Mouse (Mus musculus): ENCODE measurements around the gene Supt3. TPM values are rescaled to one million over a fixed set of nuclear protein-coding genes. Genes with fewer than 3 reads are reported as not detected.

Supt3 gene
- polyA plus RNA-seq, 1 experiment from 2014 or later = 24.7 TPM

DNA sequence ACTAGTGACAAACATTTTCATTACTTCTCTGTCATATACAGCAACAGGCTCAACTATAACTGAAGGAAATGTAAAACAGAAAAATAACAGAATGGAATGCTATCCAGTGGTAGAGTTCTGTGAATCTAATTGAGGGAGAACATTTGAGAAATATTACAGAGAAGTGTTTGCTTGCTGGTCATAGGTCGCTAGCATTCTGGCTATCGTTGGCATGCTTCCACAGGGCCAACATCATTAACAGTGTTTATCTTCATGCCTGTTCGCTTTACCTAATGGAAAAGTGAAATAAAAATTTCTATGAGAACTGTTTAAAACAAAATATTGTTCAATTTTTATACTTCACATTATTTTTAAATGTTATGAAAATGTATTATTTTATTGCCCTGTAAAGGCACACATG, 290.5 kb downstream of the Supt3 start:
- Histone ChIP-seq H3K27ac (no peak overlapping the region), H3K4me2 (replicated peaks) (no peak overlapping the region), H3K9ac (no peak overlapping the region), H3K4me1 (peaks cover 21% of the 10 kb centered on the region), H3K9me3 (no peaks in the 10 kb centered on the region), H3K4me3 (no peak overlapping the region), H3K36me3 (no peaks in the 10 kb centered on the region), H3K27me3 (peaks cover 14% of the 10 kb centered on the region; the same call in 1 of the 2 replicates)
- ATAC-seq (ENCODE audit: low FRiP score, low read depth) = no peak
- WGBS = 68% methylated on average over 3 of the region's 3 CpGs

DNA sequence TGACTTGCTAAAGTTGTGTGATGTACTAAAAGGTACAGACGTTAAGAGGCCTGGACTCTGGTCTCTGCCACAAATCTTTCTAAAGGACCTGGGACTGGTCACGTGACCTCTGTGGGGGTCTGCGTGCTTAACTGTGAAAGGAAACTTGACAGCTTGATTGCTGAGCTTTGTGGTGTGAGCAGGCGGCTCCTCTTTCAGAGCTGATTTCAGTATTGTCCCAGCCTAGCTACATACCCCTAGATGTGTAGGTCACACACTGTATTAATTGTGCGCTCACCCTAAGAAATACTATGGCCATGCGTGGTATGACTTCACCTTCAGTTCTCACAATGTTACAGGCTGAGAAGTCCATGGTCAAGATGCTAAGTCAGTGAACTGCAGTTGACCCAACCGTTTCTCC, 291.4 kb downstream of the Supt3 start:
- Histone ChIP-seq H3K9ac (no peak overlapping the region), H3K27ac (no peak overlapping the region), H3K36me3 (no peaks in the 10 kb centered on the region), H3K4me3 (no peak overlapping the region), H3K4me1 (peaks cover 30% of the 10 kb centered on the region), H3K27me3 (peaks cover 14% of the 10 kb centered on the region; the same call in 1 of the 2 replicates), H3K4me2 (replicated peaks) (no peak overlapping the region), H3K9me3 (no peaks in the 10 kb centered on the region)
- ATAC-seq (ENCODE audit: low FRiP score, low read depth) = no peak
- 52% methylated on average over 7 of the region's 7 CpGs for WGBS

DNA sequence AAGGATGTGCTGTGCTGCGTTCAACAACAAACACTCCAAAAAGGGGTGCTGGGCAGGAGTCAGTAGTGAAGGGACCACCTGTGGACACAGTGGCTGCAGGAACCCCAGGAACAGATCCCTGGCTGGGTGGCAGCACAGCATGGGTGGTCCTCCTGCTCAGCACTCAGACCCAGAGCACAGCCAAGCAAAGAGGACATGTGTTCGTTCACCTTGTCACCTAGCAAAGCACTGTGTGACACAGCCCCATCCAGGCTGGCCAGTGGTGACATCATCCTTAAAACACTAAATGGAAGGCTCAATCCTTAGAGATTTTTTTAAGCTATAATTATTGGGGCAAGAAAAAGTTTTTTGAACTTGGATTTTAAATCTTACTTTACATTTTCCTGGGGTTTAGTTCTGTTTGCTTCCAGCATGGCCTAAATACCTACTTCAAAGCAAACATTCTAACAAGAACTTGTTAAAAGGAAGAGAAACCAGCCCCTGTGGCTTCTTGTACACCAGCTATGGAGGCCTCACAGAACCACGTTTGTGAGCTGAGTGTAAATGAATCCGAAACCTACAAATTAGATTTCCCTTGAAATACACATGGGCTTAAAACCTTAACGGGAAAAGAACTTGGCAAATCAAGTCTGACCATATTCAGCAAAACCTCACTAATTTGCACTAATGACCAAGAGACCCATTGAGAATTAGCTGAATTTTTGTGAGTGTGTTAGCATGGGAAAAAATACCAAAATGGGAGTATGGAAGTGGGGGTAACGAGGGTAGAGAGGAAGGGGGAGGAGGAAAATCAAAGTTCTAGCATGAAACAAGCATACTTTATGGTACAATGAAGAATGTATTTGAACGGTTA, 295.8 kb downstream of the Supt3 start:
- ATAC-seq (ENCODE audit: low FRiP score, low read depth) = peak; percentile 73
- no peak overlapping the region for H3K4me2 ChIP-seq (replicated peaks)
- peaks cover 22% of the 10 kb centered on the region for H3K27me3 ChIP-seq
- H3K4me3 ChIP-seq = no peak overlapping the region
- H3K9me3 ChIP-seq = no peaks in the 10 kb centered on the region
- no peak overlapping the region for H3K9ac ChIP-seq
- WGBS = 28% methylated on average over 7 of the region's 7 CpGs
- no peaks in the 10 kb centered on the region for H3K36me3 ChIP-seq
- peak overlapping the region; percentile 75 for H3K27ac ChIP-seq
- peaks cover 30% of the 10 kb centered on the region for H3K4me1 ChIP-seq

DNA sequence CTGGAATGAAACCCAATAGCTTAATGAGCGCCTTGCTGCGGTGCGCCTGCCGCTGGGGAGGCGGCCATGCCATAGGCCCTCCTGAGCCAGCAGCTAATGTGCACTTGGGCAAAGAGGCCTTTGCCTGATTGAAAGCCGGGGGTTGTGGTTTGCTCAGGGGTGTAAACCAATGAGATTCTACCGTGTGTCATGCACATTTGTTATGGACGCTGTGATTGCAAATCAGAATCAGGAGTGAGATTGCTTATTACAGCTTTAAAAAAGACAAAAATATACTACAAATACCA, 296.3 kb downstream of the Supt3 start:
- ATAC-seq (ENCODE audit: low FRiP score, low read depth) = no peak; the same call in 1 of the 2 replicates
- H3K9me3 ChIP-seq = no peaks in the 10 kb centered on the region

DNA sequence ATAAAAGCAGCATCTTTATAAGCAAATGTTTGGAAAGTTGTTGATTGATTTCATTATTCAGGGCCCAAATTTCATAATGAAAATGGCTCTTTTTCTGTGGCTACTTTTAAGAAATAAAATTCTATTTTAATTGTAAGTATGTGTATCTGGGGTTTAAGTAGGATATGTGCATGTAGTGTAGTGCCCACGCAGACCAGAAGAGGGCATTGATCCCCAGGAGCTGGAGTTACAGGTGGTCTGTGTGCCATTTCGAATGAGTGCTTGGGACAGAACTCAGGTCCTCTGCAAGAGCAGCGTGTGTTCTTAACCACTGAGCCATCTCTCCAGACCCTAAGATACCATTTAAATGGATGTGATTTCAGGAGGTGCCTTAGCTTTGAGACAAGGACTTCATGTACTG, 296.8 kb downstream of the Supt3 start:
- ATAC-seq (ENCODE audit: low FRiP score, low read depth) = no peak
- H3K9me3 ChIP-seq = no peaks in the 10 kb centered on the region
- WGBS = 86% methylated on average over 3 of the region's 3 CpGs
- H3K27ac ChIP-seq = no peak overlapping the region
- H3K27me3 ChIP-seq = peaks cover 22% of the 10 kb centered on the region
- no peaks in the 10 kb centered on the region for H3K36me3 ChIP-seq
- H3K4me3 ChIP-seq = no peak overlapping the region
- no peak overlapping the region for H3K4me2 ChIP-seq (replicated peaks)
- no peak overlapping the region for H3K9ac ChIP-seq
- peaks cover 33% of the 10 kb centered on the region for H3K4me1 ChIP-seq

More for the DNA sequence above, 296.3 kb downstream of the Supt3 start:
- H3K27ac ChIP-seq = no peak overlapping the region
- WGBS = 53% methylated on average over 8 of the region's 8 CpGs
- H3K27me3 ChIP-seq = peaks cover 22% of the 10 kb centered on the region
- H3K36me3 ChIP-seq = no peaks in the 10 kb centered on the region
- H3K4me3 ChIP-seq = no peak overlapping the region
- no peak overlapping the region for H3K4me2 ChIP-seq (replicated peaks)
- H3K4me1 ChIP-seq = peaks cover 34% of the 10 kb centered on the region
- no peak overlapping the region for H3K9ac ChIP-seq

DNA sequence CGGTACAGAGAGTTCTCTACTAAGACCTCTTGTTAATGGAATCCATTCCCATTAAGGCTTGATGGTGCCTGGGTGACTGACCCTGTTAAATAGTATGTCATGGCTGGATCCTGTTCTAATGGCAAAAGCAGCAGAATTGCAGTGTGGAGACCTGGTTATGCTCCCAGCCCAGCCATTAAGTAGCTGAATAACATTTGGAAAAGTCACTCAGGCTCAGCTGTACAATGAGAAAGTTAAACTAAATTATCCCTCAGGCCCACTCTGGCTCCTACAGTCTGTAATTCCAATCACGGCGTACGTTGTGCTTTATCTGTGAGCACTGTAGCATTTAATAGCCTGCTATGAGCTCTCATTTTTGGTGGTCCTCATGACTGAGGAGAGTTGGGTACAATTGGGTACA, 300.0 kb downstream of the Supt3 start:
- Histone ChIP-seq H3K4me1 (peaks cover 42% of the 10 kb centered on the region), H3K27ac (no peak overlapping the region), H3K9me3 (no peaks in the 10 kb centered on the region), H3K9ac (no peak overlapping the region), H3K4me3 (no peak overlapping the region), H3K36me3 (no peaks in the 10 kb centered on the region), H3K4me2 (replicated peaks) (no peak overlapping the region), H3K27me3 (peaks cover 23% of the 10 kb centered on the region)
- peak; percentile 52; the same call in 1 of the 2 replicates for ATAC-seq (ENCODE audit: low FRiP score, low read depth)
- 64% methylated on average over 4 of the region's 4 CpGs for WGBS

DNA sequence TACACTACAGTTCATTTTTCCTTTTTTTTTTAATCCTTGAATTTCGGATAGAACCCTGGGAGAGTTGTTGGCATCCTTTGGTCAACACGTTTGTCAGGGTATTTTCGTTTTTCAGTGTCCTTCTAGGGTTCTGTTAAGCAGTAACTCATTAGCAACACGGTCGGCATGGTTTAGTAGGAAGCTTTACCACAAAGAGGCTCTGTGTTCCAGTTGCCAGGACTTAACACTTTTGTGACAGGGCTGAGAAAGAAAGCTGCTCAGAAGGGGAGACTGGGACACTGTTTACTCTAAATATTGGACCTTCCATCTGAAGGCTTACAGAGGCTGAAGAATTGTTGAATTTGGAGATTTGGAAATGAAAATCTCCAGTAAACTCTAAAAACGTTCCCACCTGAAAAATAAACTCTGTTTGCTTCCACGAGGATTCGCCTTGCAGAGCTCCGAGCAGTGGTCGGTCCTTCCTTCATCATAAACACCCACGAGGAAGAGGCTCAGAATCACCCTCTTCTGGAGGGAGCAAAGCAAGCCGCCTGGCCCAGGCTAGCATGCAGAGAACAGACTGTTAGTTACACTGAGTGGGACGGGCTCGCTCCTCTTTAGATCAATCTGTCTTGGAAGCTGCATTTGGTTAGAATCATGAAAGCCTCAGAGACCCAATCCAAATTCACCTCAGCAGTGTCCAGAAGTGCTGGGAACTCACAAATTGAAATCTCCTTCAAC, 301.1 kb downstream of the Supt3 start:
- no peak overlapping the region for H3K9ac ChIP-seq
- H3K27me3 ChIP-seq = peaks cover 26% of the 10 kb centered on the region
- no peak overlapping the region for H3K4me2 ChIP-seq (replicated peaks)
- peak overlapping the region; percentile 55; the same call in 1 of the 2 replicates for H3K27ac ChIP-seq
- WGBS = 54% methylated on average over 14 of the region's 14 CpGs
- no peaks in the 10 kb centered on the region for H3K36me3 ChIP-seq
- H3K9me3 ChIP-seq = no peaks in the 10 kb centered on the region
- H3K4me3 ChIP-seq = no peak overlapping the region
- H3K4me1 ChIP-seq = peaks cover 35% of the 10 kb centered on the region
- no peak for ATAC-seq (ENCODE audit: low FRiP score, low read depth)

DNA sequence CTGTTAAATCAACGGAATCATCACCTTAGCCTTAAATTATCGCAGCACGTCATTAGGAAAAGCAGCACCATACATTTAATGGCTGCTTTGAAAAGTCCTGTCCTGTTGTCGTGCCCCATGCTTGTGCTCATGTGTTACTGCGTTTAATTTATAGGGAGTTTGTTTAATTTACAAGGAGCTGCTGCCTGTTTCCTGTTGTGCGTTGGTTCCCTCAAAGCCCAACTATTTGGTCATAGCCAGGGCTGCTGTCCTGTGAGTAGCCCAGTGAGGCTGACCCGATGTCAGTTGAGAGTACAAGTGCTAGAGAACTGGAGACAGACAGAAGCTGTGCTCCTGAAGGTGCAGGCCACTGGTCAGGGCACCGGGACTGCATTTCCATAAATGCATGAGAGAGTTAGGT, 304.6 kb downstream of the Supt3 start:
- no peak overlapping the region for H3K9ac ChIP-seq
- 28% methylated on average over 8 of the region's 8 CpGs for WGBS
- H3K4me3 ChIP-seq = no peak overlapping the region
- no peak overlapping the region for H3K27ac ChIP-seq
- H3K36me3 ChIP-seq = no peaks in the 10 kb centered on the region
- H3K9me3 ChIP-seq = no peaks in the 10 kb centered on the region
- peaks cover 34% of the 10 kb centered on the region for H3K4me1 ChIP-seq
- no peak for ATAC-seq (ENCODE audit: low FRiP score, low read depth)
- no peak overlapping the region for H3K4me2 ChIP-seq (replicated peaks)
- H3K27me3 ChIP-seq = peaks cover 33% of the 10 kb centered on the region

DNA sequence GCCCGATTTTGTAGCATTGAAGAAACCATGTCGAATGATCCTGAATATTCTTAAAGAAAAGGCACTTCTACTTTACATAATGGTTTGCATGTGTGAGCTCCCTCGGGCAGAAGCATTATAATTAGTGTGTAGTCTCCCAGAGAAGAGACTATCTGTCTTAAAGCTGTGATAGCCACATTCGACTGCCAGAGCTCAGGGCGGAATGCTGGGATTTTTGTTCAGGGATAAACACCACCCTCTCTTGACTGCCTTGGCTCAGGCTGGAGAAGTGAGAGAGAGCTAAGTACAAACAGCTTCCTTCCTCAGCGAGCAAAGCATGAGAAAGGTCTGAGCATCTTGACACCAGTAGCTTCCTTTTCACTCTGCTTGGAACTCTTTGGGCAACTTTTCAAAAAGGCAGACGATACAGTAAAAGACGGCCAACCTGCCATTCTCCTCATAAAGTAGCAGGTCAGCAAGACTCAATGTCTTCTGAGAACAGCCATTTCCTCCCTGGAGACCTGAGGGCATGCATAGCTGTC, 305.1 kb downstream of the Supt3 start:
- no peaks in the 10 kb centered on the region for H3K9me3 ChIP-seq
- H3K4me2 ChIP-seq (replicated peaks) = no peak overlapping the region
- WGBS = 31% methylated on average over 8 of the region's 8 CpGs
- H3K27me3 ChIP-seq = peaks cover 32% of the 10 kb centered on the region
- H3K4me1 ChIP-seq = peaks cover 36% of the 10 kb centered on the region
- H3K4me3 ChIP-seq = no peak overlapping the region
- H3K9ac ChIP-seq = no peak overlapping the region
- no peak overlapping the region for H3K27ac ChIP-seq
- no peak for ATAC-seq (ENCODE audit: low FRiP score, low read depth)
- no peaks in the 10 kb centered on the region for H3K36me3 ChIP-seq

DNA sequence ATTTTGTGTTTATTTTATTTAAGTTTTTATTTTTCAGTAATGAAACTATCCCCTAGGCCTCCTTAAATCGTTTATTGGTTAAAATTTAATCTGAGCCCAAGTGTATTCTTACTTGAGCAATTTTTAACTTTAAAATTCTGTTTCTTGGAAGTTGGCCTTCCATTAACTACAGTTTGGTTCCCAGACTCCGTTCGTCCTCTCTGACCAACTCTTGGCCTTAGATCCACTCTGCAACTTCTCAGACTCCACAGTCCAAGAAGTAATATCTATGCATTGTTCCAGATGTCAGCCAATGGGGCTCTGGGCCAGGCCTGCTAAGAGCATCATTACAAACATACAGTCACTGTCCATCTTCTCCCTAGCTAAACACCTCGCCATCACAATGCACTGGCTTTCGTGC, 309.4 kb downstream of the Supt3 start:
- 80% methylated on average over 5 of the region's 5 CpGs for WGBS
- H3K4me1 ChIP-seq = peaks cover 25% of the 10 kb centered on the region
- ATAC-seq (ENCODE audit: low FRiP score, low read depth) = no peak
- peaks cover 20% of the 10 kb centered on the region for H3K27me3 ChIP-seq
- H3K36me3 ChIP-seq = no peaks in the 10 kb centered on the region
- no peak overlapping the region for H3K4me3 ChIP-seq
- no peak overlapping the region for H3K4me2 ChIP-seq (replicated peaks)
- no peak overlapping the region; the same call in 1 of the 2 replicates for H3K27ac ChIP-seq
- no peaks in the 10 kb centered on the region for H3K9me3 ChIP-seq
- no peak overlapping the region for H3K9ac ChIP-seq

DNA sequence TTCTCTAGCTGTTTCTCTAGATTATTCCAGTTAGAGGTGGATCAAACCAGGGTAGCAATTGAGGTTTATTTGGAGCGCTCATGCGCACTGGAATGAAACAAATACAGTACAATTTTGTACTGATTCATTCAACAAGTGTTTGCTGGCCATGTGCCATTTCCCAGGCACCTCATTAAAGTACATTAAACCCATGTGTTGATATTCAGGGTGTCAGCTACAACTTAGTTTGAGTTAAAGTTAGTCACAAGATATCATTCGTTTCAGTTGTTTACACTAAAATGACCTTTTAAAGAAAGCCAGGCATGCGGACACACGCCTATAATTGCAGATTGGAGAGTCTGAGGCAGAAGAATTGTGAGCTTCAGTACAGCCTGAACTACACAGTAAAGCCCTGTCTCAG, 310.1 kb downstream of the Supt3 start:
- no peak for ATAC-seq (ENCODE audit: low FRiP score, low read depth)

DNA sequence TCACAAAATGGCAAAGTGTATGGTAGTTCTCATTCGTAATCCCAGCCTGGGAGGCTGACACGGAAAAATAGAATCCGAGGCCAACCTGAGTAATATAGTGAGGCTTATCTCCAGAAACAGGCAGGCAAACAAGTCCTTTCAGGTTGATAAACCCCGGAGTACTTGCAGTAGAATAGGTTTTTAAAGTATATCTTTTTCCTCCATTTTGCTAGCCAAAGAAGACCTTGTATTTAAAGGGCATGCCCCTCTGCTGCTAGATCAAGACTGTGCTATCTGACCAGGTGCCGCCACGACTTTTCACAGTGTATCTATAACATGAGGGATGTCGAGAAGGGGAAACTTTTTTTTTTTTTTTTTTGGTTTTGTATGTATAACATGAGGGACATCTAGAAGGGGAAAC, 324.1 kb downstream of the Supt3 start:
- no peak overlapping the region for H3K27ac ChIP-seq
- WGBS = 75% methylated on average over 7 of the region's 7 CpGs
- ATAC-seq (ENCODE audit: low FRiP score, low read depth) = no peak
- no peaks in the 10 kb centered on the region for H3K27me3 ChIP-seq
- H3K4me3 ChIP-seq = no peak overlapping the region
- no peaks in the 10 kb centered on the region for H3K36me3 ChIP-seq
- no peaks in the 10 kb centered on the region for H3K9me3 ChIP-seq
- H3K4me2 ChIP-seq (replicated peaks) = no peak overlapping the region
- H3K4me1 ChIP-seq = no peaks in the 10 kb centered on the region
- H3K9ac ChIP-seq = no peak overlapping the region

More for the DNA sequence above, 310.1 kb downstream of the Supt3 start:
- peaks cover 20% of the 10 kb centered on the region for H3K27me3 ChIP-seq
- no peak overlapping the region for H3K27ac ChIP-seq
- H3K36me3 ChIP-seq = no peaks in the 10 kb centered on the region
- H3K4me2 ChIP-seq (replicated peaks) = no peak overlapping the region
- H3K4me1 ChIP-seq = peaks cover 18% of the 10 kb centered on the region
- H3K9ac ChIP-seq = no peak overlapping the region
- no peaks in the 10 kb centered on the region for H3K9me3 ChIP-seq
- 40% methylated on average over 5 of the region's 5 CpGs for WGBS
- H3K4me3 ChIP-seq = no peak overlapping the region
